Mouse (Mus musculus): ENCODE results near the gene Cd300c.

- TF ChIP-seq POLR2A (IDR thresholded peaks at IDR 0.05; ENCODE audit: borderline replicate concordance, extremely low read depth, low read depth, low read length) (no peak), CTCF (IDR thresholded peaks at IDR 0.05; ENCODE audit: insufficient read depth, low read length) (no peak)
Observed at GRCm38 (mm10) chr11:114929581-114929980, 39.4 kb downstream of the Cd300c start.

Measured in lung, adult 2 months (tissue).